Mouse (Mus musculus): ENCODE results near the gene Vat1l.

DNA sequence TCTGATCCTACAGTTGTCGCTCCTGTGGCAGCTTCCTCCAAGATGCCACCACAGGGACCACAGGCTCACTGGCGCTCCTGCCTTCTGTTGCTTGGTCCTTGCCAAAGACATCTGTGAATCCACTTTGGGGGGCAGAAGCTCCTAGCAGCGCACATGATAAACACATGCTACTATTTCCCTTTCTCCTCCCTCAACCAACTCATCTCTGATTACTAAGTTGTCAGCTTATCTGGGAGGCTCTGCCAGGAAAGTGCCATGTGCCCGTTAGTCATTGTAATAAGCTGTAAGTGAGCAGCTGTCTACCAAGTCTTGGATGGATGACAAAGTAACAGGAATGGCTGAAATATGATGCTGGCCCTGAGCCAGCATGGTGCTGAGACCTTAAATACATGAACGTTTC lies 100.9 kb downstream of the Vat1l start:
- TF ChIP-seq POLR2A (IDR thresholded peaks at IDR 0.05; ENCODE audit: insufficient read length, low read depth): no peak
- no peak for TF ChIP-seq TCF12 (IDR thresholded peaks at IDR 0.05; ENCODE audit: insufficient read depth, poor library complexity, severe bottlenecking)
- no peak for TF ChIP-seq USF1 (IDR thresholded peaks at IDR 0.05; ENCODE audit: low read depth)
- TF ChIP-seq MYOG (IDR thresholded peaks at IDR 0.05; ENCODE audit: control insufficient read depth in 1 of 3, insufficient read depth in 1 of 3, insufficient read length in 2 of 3, low read depth in 2 of 3): no peak
- TF ChIP-seq POLR2AphosphoS2 (IDR thresholded peaks at IDR 0.05; ENCODE audit: insufficient read length, low read depth): no peak
- no peak for TF ChIP-seq CEBPB (IDR thresholded peaks at IDR 0.05; ENCODE audit: insufficient read depth, poor library complexity, severe bottlenecking)
- no peak for TF ChIP-seq MYOD1 (IDR thresholded peaks at IDR 0.05; ENCODE audit: control insufficient read depth in 1 of 3, insufficient read length in 2 of 3, low read depth in 2 of 3)
- no peak for TF ChIP-seq TCF3 (IDR thresholded peaks at IDR 0.05; ENCODE audit: insufficient read length, low read depth)
- no peak for TF ChIP-seq E2F4 (IDR thresholded peaks at IDR 0.05; ENCODE audit: insufficient read depth)
- no peak for TF ChIP-seq MAX (IDR thresholded peaks at IDR 0.05; ENCODE audit: low read depth)
